Mouse (Mus musculus) heart, postnatal 25 days (tissue): ENCODE data around the gene Rngtt. TPM values are rescaled to one million over a fixed set of nuclear protein-coding genes. Genes with fewer than 3 reads are reported as not detected.
"Not testable (repeated sequence)": the region's sequence is repeated elsewhere in the genome, so short reads cannot be mapped to it uniquely, and the experiment has no call there.

Experiments used
- DNase-seq: peaks from one replicate; pipeline ENCODE4 v3.0.0; 2022; ENCODE audit warnings: low spot score
- intact Hi-C: fragments of 180-260 bp; cut with DNase I; formaldehyde crosslinking; loops from one replicate; pipeline ENCODE4 v1.15.1; 2025
- total RNA-seq, 2 experiments: library from RNA; stranded (reverse); gene quantifications; 2 replicates each; pipeline ENCODE4 v1.2.3; 2021

Rngtt gene
- 10 to 100 TPM; 10.4 to 10.6 TPM for total RNA-seq

DNA sequence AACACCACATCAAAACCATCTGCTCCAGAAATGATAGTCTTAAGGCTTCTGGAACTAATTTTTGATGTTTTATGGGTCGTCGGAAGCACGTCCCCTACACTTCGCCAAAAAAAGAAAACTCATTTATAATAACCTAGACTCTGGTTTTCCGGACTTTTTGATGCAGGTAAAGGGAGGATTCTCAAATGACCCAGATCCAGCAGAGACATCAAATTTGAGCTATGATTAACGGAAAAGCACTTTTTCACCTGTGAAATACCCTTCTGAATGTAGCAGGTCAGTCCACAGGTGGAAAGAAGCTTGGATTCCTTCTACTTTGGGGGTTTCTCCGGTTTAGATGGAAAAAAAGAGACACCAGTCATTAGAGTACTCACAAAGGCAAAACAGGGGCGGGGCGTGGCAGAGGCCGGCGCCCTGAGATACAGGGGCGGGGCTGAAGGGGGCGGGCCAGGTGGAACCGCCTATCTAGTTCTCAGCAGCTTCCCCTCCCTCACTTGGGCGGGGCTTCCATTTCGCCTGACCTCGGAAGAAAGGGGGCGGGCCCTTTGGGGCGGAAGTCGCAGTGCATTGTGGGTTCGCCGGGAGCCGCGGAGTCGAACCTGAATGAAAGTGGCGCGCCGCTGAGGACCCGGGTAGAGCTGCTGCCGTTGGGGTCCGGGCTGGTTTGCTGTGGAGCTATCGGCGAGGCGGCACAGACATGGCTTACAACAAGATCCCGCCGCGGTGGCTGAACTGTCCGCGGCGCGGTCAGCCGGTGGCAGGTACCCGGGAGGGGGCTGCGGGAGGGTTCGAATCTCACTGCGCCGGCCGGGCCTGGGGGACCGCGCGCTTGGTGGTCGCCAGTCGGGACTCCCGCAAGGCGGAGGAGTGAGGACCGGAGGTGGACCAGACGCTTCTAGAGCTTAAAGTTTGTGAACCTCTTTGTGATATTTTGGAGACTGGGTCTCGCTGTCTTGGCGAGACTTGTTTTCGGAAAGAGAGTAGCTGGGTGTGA, at the start of gene Rngtt:
Gene Rngtt, plus strand, starts transcription at position 548 of the 994 bp plus-strand sequence.
- DNase-seq, result peak; percentile 91
- intact Hi-C loops, result no loop called here

GRCm38 (mm10) chr4:33260311-33260710, 49.8 kb upstream of the Rngtt start:
- intact Hi-C loops, result loop anchor here (2.0 to 5.0 kb wide), 2 partner anchors 14 to 73 kb away; partner anchors contain the start of gene Pm20d2

DNA sequence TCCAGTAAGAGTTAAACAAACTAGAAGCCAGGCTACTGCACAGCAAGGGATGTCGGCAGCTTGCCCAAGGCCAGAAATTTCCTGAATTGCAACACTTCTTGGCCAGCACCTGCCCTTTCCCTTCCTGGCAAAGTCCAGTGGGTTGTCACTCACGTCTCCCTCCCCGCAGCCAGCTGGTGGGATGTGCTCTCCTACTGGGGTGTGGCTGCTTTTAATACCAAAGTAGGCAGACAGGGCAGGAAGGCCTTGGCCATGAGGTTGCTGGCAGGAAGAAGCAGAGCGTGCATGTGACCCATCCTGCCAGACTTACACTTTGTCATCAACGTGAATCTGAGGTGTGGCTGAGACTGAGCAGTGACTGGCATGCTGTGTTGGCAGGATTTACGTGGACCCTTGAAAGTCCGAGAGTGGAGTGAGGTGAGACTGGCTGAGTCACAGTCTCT, 48.8 kb upstream of the Rngtt start:
- intact Hi-C loops, result loop anchor here (2.0 to 5.0 kb wide), 2 partner anchors 15 to 74 kb away; partner anchors contain the start of gene Pm20d2
- DNase-seq, result peak; percentile 90

More at GRCm38 (mm10) chr4:33260311-33260710, 49.8 kb upstream of the Rngtt start:
- no peak for DNase-seq

GRCm38 (mm10) chr4:33262897-33263296, 47.2 kb upstream of the Rngtt start:
- intact Hi-C loops, result loop anchor here (5.0 kb wide), 1 partner anchor 76 kb away; the partner anchor contains the start of gene Pm20d2
- DNase-seq, result no peak

- intact Hi-C loops, result loop anchor here (5.0 kb wide), 1 partner anchor 78 kb away; the partner anchor contains the start of gene Pm20d2
Measured at GRCm38 (mm10) chr4:33264979-33265726, 45.0 kb upstream of the Rngtt start.

GRCm38 (mm10) chr4:33270386-33271314, 39.5 kb upstream of the Rngtt start:
- no peak for DNase-seq
- intact Hi-C loops, result no loop called here

More at GRCm38 (mm10) chr4:33264979-33265726, 45.0 kb upstream of the Rngtt start:
- no peak for DNase-seq

DNA sequence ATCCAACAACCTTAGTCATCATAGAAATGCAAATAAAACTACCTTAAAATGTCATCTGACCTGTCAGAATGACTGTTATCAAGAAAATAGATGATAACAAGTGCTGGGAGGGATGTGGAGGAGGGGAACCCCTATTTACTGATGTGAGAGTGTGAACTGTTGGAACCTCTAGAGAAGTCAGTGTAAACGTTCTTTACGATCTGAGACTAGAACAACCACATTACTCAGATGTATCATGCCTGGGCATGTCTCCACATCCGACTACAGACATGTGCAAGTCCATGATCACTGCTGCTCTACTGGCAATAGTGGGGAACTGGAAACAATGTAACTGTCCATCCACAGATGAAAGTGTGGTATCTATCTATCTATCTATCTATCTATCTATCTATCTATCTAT, 36.7 kb upstream of the Rngtt start:
- intact Hi-C loops, result no loop called here
- no peak for DNase-seq

DNA sequence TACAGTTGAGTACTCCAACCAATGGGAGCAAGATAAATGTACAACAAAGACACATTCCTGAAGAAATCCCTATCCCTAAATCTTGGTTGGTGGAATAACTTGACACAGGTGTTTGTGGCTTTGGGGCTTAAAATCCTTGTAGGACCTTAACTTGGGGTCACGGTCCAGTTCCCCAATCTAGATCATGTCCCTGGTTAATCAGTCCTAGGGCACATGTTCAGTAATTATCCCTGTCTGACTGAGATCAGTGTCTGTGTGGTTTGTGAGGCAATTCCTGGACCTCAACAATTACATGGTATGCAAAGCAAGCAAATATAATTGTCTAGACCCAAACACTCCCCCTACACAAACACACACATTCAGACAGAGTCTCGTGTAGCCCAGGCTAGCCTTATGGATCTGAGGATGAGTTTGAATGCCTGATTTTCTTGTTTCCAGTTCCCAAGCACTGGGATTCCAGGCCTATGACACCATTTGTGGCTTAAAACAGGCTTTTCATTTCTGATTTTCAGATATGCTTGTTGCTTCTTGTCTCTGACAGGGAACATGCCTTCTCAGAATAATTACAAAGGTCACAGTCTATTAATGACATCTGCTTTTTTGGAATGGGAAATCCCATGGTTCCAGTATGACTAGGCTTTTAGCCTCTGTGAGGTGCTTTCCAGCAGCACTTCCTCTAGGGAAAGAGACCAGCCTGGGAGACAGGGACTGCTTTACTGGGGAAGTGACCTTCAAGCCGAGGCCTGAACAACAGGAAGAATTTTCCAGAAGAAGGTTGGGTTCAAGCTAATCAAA, 28.0 kb upstream of the Rngtt start:
- intact Hi-C loops, result loop anchor here (10.0 kb wide), 1 partner anchor 477 kb away; the partner anchor contains the start of gene Lyrm2

DNA sequence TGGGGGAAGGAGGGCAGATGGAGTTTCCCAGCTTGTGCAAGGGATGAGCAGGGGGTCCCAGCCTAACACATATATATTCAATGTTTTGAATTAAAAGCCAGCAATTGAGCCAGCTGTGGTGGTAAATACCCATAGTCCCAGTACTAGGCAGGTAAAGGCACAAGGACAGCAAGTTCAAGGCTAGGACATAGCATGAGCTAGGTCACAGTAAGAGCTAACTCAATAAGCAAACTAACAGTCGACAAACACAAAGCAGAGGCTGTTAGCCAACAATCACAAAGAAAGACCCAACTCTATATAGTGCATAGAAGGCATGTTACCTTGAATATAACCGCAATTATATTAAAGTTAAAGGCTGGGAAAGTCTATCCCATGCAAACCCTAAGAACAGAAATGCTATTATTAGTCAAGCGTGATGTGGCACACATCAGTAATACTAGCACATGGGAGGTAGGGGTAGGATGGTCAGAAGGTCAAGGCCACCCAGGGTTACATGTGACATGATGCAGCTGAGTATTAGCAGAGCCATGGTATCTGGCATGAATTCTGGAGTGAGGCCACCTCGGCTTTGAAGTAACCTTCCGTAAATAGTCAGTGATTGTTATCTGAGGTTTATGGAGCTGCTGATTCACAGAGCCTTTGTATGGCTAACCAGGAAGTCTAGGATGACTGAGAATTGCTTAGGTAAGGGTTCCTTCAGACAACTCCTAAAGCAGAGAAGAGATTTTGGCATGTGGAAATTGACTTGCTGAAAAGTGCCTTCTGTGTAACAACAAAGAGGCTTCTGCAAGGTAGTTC, 25.8 kb upstream of the Rngtt start:
- no peak for DNase-seq
- intact Hi-C loops, result loop anchor here (10.0 kb wide), 1 partner anchor 479 kb away; the partner anchor contains the start of gene Lyrm2

More for the DNA sequence above, 28.0 kb upstream of the Rngtt start:
- no peak for DNase-seq

DNA sequence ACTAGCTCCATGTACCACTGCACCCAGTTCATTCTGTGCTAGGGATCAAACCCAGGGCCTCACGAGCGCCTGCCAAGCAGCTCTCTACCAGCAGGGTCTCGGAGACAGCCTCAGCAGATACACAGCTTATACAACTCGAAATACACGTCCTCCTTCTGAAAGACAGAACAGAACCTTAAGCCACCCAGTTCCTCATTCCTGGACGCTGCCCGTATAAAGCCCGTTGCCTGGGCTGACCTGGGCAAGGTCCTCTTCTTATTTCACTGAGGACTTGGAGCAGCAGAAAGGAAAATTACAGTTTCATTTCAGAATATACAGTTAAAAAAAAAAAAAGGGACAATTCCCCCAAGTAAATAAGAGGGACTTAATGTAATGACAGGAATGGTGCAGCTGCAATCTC, 24.7 kb upstream of the Rngtt start:
- intact Hi-C loops, result loop anchor here (10.0 kb wide), 1 partner anchor 481 kb away; the partner anchor contains the start of gene Lyrm2

DNA sequence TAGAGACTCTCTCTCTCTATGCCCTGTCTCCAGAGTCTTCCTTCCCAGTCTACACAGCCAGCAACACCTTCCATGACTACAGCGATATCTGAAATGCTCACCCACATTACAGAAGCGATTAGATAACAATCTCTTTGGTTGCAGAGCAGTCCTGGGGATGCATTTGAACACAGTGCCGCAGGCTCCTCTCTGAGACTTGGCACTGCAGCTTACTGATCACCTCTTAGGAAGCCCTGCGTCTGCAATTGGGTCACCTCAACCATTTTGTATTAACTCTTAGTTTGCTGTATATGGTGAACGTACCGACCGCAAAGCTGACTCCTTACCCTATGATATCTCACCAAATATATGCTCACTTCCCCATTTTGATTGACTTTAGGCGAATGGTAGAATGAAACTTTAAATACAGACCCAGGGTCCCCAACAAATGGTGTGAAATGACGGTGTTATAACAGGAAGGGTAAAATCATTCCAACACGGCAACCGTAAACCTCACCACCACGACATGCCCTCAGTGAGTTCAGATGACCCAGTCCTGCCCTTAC, 20.9 kb upstream of the Rngtt start:
- intact Hi-C loops, result loop anchor here (10.0 kb wide), 1 partner anchor 484 kb away; the partner anchor contains the start of gene Lyrm2
- DNase-seq, result no peak

More for the DNA sequence above, 24.7 kb upstream of the Rngtt start:
- no peak for DNase-seq

- intact Hi-C loops, result no loop called here
- DNase-seq, result peak; percentile 38
Measured at GRCm38 (mm10) chr4:33290002-33290401, 20.1 kb upstream of the Rngtt start, which contains the start of gene Pnrc1. TSS of gene Pnrc1 (minus strand) at chr4:33290163.

GRCm38 (mm10) chr4:33290878-33291277, 19.2 kb upstream of the Rngtt start:
- no peak for DNase-seq
- intact Hi-C loops, result no loop called here

GRCm38 (mm10) chr4:33292409-33293370, 17.4 kb upstream of the Rngtt start:
- intact Hi-C loops, result loop anchor here (1.0 to 2.0 kb wide), 4 partner anchors 46 to 167 kb away; partner anchors contain the start of gene Srsf12
- peak; percentile 9 for DNase-seq

GRCm38 (mm10) chr4:33300891-33301665, 9.0 kb upstream of the Rngtt start:
- DNase-seq, intact Hi-C loops: not testable (repeated sequence)
